Mouse (Mus musculus) embryo, embryonic 10.5 days (tissue): Measurements from ENCODE around the gene Sly.
"Not testable (repeated sequence)": the region's sequence is repeated elsewhere in the genome, so short reads cannot be mapped to it uniquely, and the experiment has no call there.

Experiments used
- DNase-seq: peaks from one replicate; pipeline ENCODE4 v3.0.0-alpha.2; 2015; ENCODE audit warnings: low spot score

Gene Sly

GRCm38 (mm10) chrY:57186888-57187287 is at the start of gene Sly:
Gene Sly, plus strand, starts transcription at chrY:57187188.
- DNase-seq: not testable (repeated sequence)
